Mouse (Mus musculus): ENCODE results near the gene Cbx4. TPM values are rescaled to one million over a fixed set of nuclear protein-coding genes. Genes with fewer than 3 reads are reported as not detected.

Gene Cbx4
- polyA plus RNA-seq (2016; fragmentation: Nextera tagmentation; extraction: Ambion mirVana) = 13.2 and 14.9 TPM in 2 replicates

DNA sequence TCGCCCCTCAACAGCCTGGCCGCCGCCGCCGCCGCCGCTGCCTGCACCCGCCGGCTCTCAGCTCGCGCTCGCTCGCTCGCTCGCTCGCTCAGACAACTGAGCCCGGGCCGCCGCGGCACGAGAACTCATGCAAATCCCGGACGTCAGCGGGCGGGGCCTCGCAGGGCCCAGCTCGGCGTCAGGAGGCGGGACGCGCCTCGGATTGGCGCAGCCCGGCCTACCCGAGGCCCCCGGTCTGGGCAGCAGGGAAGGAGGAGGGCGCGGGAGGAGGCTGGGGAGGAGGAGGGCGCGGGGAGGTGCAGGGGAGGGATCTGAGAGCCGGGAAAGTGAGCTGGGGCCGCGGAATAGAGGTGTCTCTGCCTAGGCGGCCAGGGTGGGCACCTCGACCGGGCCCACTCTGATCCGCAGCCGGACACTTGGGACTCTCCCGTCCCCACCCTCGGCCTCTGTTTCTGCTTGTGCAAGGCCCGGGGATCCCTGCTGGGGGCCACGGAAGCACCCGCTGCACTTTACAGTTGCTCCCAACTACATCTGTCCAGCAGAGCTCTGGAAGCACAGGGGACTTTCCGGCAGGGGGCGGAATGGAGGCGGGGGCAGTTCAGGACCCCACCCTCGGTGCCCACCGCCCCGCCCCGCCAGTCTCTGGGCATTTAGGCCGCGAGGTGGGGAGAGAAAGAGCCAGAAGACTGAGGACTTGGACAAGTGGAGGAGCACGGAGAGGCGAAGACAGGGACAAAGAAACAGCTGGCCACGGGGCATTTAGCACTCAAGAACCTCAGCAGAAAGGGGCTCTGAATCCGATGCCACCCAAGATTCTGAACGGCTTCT lies at the start of gene Cbx4:
Gene Cbx4, minus strand, starts transcription at position 78 of the 828 bp plus-strand sequence.
- Histone ChIP-seq H3K36me3 (peaks cover 14% of the 10 kb centered on the region), H3K4me2 (peak within 1 kb of the TSS; percentile 95), H3K9me3 (replicated peaks) (no peaks in the 10 kb centered on the region), H3K4me1 (replicated peaks) (peaks cover 74% of the 10 kb centered on the region), H3K27ac (ENCODE audit: poor library complexity, severe bottlenecking) (peak within 1 kb of the TSS; percentile 98), H3K27me3 (replicated peaks) (peaks cover 58% of the 10 kb centered on the region), H3K9ac (peak within 1 kb of the TSS; percentile 95), H3K4me3 (peak within 1 kb of the TSS; percentile 83)
- peak; percentile 86 for ATAC-seq (ENCODE audit: insufficient number of reproducible peaks, low FRiP score)
- under 1% methylated on average over 62 of the region's 67 CpGs for WGBS

DNA sequence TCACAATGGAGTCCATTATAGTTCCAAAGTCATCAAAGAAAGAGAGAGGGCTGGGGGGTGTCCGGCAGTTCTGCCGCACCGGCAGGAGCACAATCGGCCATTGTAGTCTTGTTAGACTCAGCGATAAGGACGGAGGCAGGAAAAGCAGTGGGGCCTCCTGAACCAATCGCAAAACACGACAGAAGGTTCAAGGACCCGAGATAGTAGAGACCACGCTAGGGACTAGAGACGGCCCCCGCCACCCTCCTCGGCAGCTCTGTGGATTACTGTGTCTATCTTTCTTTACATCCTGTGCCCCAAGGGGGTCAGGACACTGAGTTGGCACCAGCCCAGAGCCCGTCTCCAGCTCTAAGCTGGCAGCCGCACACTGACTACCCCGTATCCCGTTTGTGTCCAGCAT lies 48.6 kb upstream of the Cbx4 start:
- Histone ChIP-seq H3K27ac (ENCODE audit: poor library complexity, severe bottlenecking) (peak overlapping the region; percentile 75), H3K4me1 (replicated peaks) (peaks cover 41% of the 10 kb centered on the region), H3K36me3 (no peaks in the 10 kb centered on the region), H3K9ac (no peak overlapping the region), H3K4me3 (no peak overlapping the region), H3K4me2 (peak overlapping the region; percentile 19), H3K27me3 (replicated peaks) (peaks cover 6% of the 10 kb centered on the region), H3K9me3 (replicated peaks) (no peaks in the 10 kb centered on the region)
- 17% methylated on average over 17 of the region's 17 CpGs for WGBS
- ATAC-seq (ENCODE audit: insufficient number of reproducible peaks, low FRiP score) = peak; percentile 64

DNA sequence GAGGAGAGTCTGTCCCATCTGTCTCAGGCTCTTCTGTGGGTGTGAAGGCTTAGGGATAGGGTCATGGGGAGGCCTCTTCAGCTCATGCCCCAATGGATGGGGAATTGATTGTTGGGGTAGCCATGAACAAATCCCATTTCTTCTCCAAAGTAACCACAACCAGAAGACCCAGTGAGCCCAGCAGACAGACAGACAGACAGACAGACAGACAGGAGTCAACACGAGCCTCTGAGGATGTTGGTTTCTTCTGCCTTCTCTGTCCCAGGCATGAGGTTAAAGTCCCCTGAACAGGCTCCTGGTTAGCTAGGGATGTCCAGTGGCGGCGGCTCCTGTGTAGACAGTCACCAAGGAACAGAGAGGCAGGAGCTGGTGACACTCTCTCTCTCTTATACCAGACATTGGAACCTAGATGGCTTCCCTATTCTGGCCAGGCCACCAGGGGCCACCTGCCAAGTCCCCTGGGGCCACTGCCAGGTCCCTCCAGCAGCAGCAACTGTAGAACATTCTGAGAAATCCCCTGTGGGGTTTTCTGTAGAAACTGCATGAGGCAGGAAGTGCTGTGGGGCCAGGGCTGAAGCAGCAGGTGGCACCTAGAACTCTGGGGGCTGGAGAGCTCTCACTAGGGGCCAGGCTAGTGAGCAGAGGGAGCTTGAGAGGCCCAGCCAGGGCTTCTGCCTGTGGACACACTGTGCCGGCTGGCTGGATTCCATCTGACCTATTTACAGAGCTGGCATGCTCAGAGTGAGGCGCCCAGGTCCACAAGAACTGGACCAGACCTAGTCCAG lies 47.6 kb upstream of the Cbx4 start:
- Histone ChIP-seq H3K27ac (ENCODE audit: poor library complexity, severe bottlenecking) (peak overlapping the region; percentile 75; the same call in 1 of the 2 replicates), H3K9ac (no peak overlapping the region), H3K27me3 (replicated peaks) (peaks cover 15% of the 10 kb centered on the region), H3K9me3 (replicated peaks) (no peaks in the 10 kb centered on the region), H3K4me3 (no peak overlapping the region), H3K4me1 (replicated peaks) (peaks cover 47% of the 10 kb centered on the region), H3K36me3 (no peaks in the 10 kb centered on the region), H3K4me2 (no peak overlapping the region)
- WGBS = 57% methylated on average over 5 of the region's 5 CpGs
- no peak for ATAC-seq (ENCODE audit: insufficient number of reproducible peaks, low FRiP score)

DNA sequence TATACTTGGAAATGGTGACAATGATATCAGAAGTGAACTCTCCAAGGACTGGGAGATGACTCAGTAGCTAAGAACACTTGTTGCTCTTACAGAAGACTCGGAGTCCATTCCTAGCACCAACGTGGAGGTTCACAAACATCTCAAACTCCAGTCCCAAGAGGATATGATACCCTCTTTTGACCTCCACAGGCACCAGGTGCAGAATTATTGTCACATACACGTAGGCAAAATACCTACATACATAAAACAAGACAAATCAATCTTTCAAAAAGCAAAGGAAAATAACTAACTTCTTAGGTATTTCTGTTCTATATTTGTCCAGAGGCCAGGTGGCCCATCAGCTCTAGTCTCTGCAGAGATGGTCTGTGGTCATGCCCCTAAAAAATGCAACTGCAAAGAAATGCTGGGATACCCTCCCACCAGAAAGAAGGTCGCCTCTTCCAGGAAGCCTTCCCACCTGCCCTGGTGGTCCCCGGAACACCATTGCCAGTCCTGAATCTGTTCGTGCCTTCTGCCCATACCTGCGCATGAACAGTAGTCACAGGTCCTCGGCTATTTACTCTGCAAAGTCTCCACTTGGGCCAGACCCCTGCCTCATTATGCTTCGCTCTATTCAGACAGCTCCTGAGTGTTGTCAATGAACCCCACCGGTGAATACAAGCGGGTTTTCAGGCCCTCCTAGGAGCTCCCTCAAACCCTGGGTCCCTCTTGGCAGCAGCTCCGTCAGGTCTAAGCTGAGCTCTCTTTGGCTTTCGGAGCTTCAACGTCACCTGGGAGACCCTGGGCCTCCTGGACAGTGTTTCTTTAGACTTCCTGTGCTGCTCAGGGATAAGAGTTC lies 46.4 kb upstream of the Cbx4 start:
- Histone ChIP-seq H3K4me2 (no peak overlapping the region), H3K4me1 (replicated peaks) (peaks cover 55% of the 10 kb centered on the region), H3K36me3 (no peaks in the 10 kb centered on the region), H3K27ac (ENCODE audit: poor library complexity, severe bottlenecking) (no peak overlapping the region), H3K4me3 (no peak overlapping the region), H3K27me3 (replicated peaks) (peaks cover 15% of the 10 kb centered on the region), H3K9ac (no peak overlapping the region), H3K9me3 (replicated peaks) (no peaks in the 10 kb centered on the region)
- 79% methylated on average over 14 of the region's 14 CpGs for WGBS
- no peak for ATAC-seq (ENCODE audit: insufficient number of reproducible peaks, low FRiP score)

DNA sequence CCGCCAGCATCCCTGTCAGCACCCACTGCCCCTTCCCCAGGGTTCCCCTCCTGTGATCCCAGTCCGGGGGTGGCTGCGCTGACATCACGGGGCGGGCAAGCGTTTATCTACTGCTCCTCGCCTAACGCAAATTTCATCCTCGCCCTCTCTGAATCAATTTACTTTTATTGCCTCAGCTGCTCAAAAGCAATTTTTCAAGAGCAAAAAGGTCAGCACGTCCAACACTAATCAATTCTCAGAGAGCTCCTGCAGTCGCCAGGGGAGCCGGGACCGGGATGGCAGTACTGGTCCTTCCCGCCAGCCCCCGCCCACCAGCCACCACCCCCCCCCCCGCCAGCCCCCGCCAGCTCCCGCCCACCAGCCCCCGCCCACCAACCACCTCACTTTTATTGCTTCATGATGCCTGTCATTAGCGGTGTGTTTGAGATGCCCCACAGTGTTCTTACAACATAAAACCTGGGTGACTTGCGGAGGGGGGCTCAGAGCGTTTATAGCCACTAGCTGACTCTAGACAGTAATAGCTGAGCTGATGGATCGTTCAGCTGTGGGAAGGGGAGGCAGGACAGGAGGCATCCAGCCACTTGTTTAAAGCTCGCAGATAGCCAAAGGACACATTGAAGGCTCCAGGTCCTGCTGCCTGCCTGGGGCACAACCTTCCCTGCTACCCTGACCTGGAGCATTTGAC lies 44.2 kb upstream of the Cbx4 start:
- no peak overlapping the region for H3K4me3 ChIP-seq
- peak overlapping the region; percentile 16; the same call in 1 of the 2 replicates for H3K9ac ChIP-seq
- no peaks in the 10 kb centered on the region for H3K9me3 ChIP-seq (replicated peaks)
- peak overlapping the region; percentile 53 for H3K4me2 ChIP-seq
- peaks cover 15% of the 10 kb centered on the region for H3K27me3 ChIP-seq (replicated peaks)
- WGBS = 22% methylated on average over 24 of the region's 24 CpGs
- H3K27ac ChIP-seq (ENCODE audit: poor library complexity, severe bottlenecking) = no peak overlapping the region
- no peaks in the 10 kb centered on the region for H3K36me3 ChIP-seq
- H3K4me1 ChIP-seq (replicated peaks) = peaks cover 76% of the 10 kb centered on the region
- ATAC-seq (ENCODE audit: insufficient number of reproducible peaks, low FRiP score) = no peak

DNA sequence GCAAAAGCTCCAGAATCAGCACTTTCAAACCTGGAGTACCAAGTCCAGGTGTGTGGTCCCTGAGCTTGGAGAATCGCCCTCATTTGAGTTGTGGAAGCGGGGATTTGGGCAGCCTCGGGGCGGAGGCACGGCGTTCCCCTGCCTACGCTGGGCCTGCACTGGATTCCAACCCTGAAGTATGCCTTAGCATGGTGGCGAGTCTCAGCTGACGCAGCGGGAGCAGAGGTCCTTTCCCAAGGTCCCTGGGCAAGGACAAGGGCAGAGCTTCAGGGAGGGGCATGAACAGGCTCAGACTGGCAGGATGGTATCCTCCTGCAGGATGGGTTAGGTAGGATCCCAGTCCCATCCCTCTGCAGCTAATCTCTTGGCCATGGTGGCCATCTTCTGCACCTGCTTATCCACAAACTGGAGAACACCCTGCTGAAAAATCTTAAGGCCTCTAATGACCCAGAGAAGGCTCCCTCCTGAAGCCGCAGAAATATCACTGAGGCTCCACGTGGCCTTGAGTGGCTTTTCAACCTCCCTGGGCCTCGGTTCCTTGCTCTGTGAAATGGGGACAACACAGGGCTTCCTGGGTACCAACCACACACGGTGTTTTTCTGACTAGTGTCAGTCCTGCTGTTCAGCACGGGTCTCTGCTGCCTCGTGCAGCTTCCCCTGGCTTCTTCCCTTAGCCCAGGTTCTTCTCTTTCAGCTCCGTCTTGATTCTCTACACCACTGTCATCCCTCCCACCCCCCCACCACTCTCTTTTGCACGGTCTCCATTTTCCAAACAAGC lies 43.4 kb upstream of the Cbx4 start:
- Histone ChIP-seq H3K4me3 (no peak overlapping the region), H3K36me3 (no peaks in the 10 kb centered on the region), H3K4me1 (replicated peaks) (peaks cover 69% of the 10 kb centered on the region), H3K27ac (ENCODE audit: poor library complexity, severe bottlenecking) (no peak overlapping the region), H3K4me2 (peak overlapping the region; percentile 53), H3K27me3 (replicated peaks) (peaks cover 15% of the 10 kb centered on the region), H3K9ac (no peak overlapping the region; the same call in 1 of the 2 replicates), H3K9me3 (replicated peaks) (no peaks in the 10 kb centered on the region)
- WGBS = 48% methylated on average over 18 of the region's 18 CpGs
- no peak for ATAC-seq (ENCODE audit: insufficient number of reproducible peaks, low FRiP score)

DNA sequence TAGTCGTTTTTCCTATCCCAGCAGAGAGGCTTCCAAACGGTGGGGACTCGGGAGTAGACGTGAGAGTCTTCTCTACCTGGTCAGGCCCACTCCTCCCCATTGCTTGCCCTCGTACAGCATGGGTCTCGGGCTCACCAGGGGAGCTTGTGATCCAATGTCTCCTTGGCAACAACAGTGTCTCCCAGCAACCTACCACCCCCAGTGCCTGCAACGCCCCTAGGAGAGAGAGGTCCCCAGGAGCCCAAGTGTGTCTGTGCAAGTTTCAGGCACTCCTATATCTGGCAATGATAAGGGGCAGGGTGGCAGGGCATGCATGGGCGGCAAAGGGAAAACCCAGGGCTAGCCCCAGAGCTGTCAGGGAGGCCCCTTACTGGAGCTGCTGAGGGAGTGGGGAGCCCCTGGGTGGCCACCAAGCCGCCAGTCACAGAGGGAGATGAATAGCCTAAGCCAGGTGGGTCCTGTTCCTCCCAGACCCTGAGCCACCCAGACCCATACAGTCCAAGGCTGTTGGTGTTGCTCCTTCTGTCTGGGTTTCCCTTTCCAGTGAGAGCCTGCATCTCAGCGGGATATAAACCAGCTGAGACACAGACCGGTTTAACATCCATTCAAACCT lies 42.8 kb upstream of the Cbx4 start:
- Histone ChIP-seq H3K4me2 (peak overlapping the region; percentile 11), H3K4me1 (replicated peaks) (peaks cover 68% of the 10 kb centered on the region)
- no peak for ATAC-seq (ENCODE audit: insufficient number of reproducible peaks, low FRiP score)

GRCm38 (mm10) chr11:119127686-119128473 lies 41.9 kb upstream of the Cbx4 start:
- Histone ChIP-seq H3K27ac (ENCODE audit: poor library complexity, severe bottlenecking) (peak overlapping the region; percentile 52), H3K36me3 (no peaks in the 10 kb centered on the region), H3K4me1 (replicated peaks) (peaks cover 63% of the 10 kb centered on the region), H3K27me3 (replicated peaks) (peaks cover 16% of the 10 kb centered on the region), H3K4me2 (peak overlapping the region; percentile 11), H3K9me3 (replicated peaks) (no peaks in the 10 kb centered on the region), H3K9ac (peak overlapping the region; percentile 14; the same call in 1 of the 2 replicates), H3K4me3 (no peak overlapping the region)
- 43% methylated on average over 9 of the region's 9 CpGs for WGBS
- peak; percentile 71 for ATAC-seq (ENCODE audit: insufficient number of reproducible peaks, low FRiP score)

More for the DNA sequence above, 42.8 kb upstream of the Cbx4 start:
- no peaks in the 10 kb centered on the region for H3K36me3 ChIP-seq
- H3K9ac ChIP-seq = peak overlapping the region; percentile 14; the same call in 1 of the 2 replicates
- H3K9me3 ChIP-seq (replicated peaks) = no peaks in the 10 kb centered on the region
- peak overlapping the region; percentile 52 for H3K27ac ChIP-seq (ENCODE audit: poor library complexity, severe bottlenecking)
- H3K4me3 ChIP-seq = no peak overlapping the region
- WGBS = 46% methylated on average over 11 of the region's 11 CpGs
- peaks cover 15% of the 10 kb centered on the region for H3K27me3 ChIP-seq (replicated peaks)

GRCm38 (mm10) chr11:119127147-119127546 lies 41.1 kb upstream of the Cbx4 start:
- Histone ChIP-seq H3K4me1 (replicated peaks) (peaks cover 63% of the 10 kb centered on the region), H3K9ac (0 out of 2 replicates have a peak overlapping the region, but pooled peaks have one; percentile 9), H3K36me3 (no peaks in the 10 kb centered on the region), H3K4me2 (no peak overlapping the region), H3K27ac (ENCODE audit: poor library complexity, severe bottlenecking) (peak overlapping the region; percentile 3), H3K27me3 (replicated peaks) (peaks cover 23% of the 10 kb centered on the region), H3K9me3 (replicated peaks) (no peaks in the 10 kb centered on the region), H3K4me3 (no peak overlapping the region)
- WGBS = 35% methylated on average over 12 of the region's 12 CpGs
- no peak for ATAC-seq (ENCODE audit: insufficient number of reproducible peaks, low FRiP score)
